Mouse (Mus musculus): ENCODE measurements around the gene Slc2a13. TPM values are rescaled to one million over a fixed set of nuclear protein-coding genes. Genes with fewer than 3 reads are reported as not detected.

The Slc2a13 gene
- polyA plus RNA-seq, 1 experiment from 2014 or later, result 3.8 TPM

GRCm38 (mm10) chr15:91425426-91425825 is 147.6 kb downstream of the Slc2a13 start:
- Histone ChIP-seq H3K36me3 (ENCODE audit: control insufficient read depth, insufficient read depth, low read length) (no peaks in the 10 kb centered on the region), H3K27me3 (ENCODE audit: control insufficient read depth, insufficient read depth, low read depth, low read length) (no peaks in the 10 kb centered on the region), H3K4me2 (ENCODE audit: low read length) (no peak overlapping the region), H3K4me1 (ENCODE audit: control insufficient read depth, insufficient read depth, low read length) (no peaks in the 10 kb centered on the region), H3K27ac (ENCODE audit: low read length) (no peak overlapping the region), H3K4me3 (ENCODE audit: low read depth, low read length) (no peak overlapping the region), H3K9ac (ENCODE audit: low read depth, low read length) (no peak overlapping the region), H3K9me3 (replicated peaks; ENCODE audit: control insufficient read depth, low read length, poor library complexity, severe bottlenecking) (no peaks in the 10 kb centered on the region)
- WGBS, result 86% methylated on average over 6 of the region's 6 CpGs
- ATAC-seq, result no peak

DNA sequence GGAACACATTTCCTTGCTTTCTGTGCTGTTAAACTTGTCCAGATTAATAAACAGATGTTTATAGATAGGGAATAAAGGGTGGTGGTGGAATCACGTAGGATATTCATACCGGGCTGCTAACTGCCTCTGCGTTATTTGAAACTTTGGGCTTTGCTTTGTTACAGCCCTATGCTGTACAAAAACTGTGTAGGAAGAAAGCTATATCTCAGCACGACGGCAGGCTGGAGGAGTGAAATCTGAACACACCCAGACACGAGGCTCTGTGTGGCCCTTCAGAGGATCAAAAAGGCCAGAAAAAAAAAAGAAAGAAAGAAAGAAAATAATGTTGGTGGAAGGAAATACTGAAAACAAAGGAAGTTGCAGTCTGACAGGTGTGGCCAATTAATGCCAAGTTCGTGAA is 166.1 kb downstream of the Slc2a13 start:
- Histone ChIP-seq H3K4me3 (ENCODE audit: low read depth, low read length) (no peak overlapping the region), H3K27me3 (ENCODE audit: control insufficient read depth, insufficient read depth, low read depth, low read length) (no peaks in the 10 kb centered on the region), H3K9me3 (replicated peaks; ENCODE audit: control insufficient read depth, low read length, poor library complexity, severe bottlenecking) (no peaks in the 10 kb centered on the region), H3K4me1 (ENCODE audit: control insufficient read depth, insufficient read depth, low read length) (no peaks in the 10 kb centered on the region), H3K36me3 (ENCODE audit: control insufficient read depth, insufficient read depth, low read length) (no peaks in the 10 kb centered on the region), H3K9ac (ENCODE audit: low read depth, low read length) (no peak overlapping the region), H3K27ac (ENCODE audit: low read length) (no peak overlapping the region), H3K4me2 (ENCODE audit: low read length) (no peak overlapping the region)
- WGBS, result 69% methylated on average over 7 of the region's 7 CpGs
- no peak for ATAC-seq

DNA sequence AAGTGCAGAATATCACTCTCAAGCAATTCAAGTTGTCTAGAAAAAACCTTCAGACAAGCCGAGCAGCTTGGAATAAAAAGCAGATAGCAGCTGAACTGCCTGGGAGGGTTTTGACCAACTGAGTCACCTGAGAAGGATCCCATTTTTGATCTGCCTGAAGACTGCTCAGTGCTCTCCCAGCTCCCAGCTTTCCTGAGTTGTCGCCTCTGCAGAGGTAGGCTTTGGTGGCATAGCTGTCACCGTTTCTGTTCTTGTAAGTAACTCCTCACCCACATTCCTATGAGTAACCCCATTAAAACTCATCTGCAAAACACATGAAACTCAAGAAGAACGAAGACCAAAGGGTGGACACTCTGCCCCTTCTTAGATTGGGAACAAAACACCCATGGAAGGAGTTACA is 177.9 kb downstream of the Slc2a13 start:
- 84% methylated on average over 4 of the region's 4 CpGs for WGBS
- no peaks in the 10 kb centered on the region for H3K27me3 ChIP-seq (ENCODE audit: control insufficient read depth, insufficient read depth, low read depth, low read length)
- ATAC-seq, result no peak
- no peaks in the 10 kb centered on the region for H3K9me3 ChIP-seq (replicated peaks; ENCODE audit: control insufficient read depth, low read length, poor library complexity, severe bottlenecking)
- no peak overlapping the region for H3K4me3 ChIP-seq (ENCODE audit: low read depth, low read length)
- H3K36me3 ChIP-seq (ENCODE audit: control insufficient read depth, insufficient read depth, low read length), result no peaks in the 10 kb centered on the region
- H3K4me2 ChIP-seq (ENCODE audit: low read length), result no peak overlapping the region
- no peak overlapping the region for H3K9ac ChIP-seq (ENCODE audit: low read depth, low read length)
- no peak overlapping the region for H3K27ac ChIP-seq (ENCODE audit: low read length)
- no peaks in the 10 kb centered on the region for H3K4me1 ChIP-seq (ENCODE audit: control insufficient read depth, insufficient read depth, low read length)

DNA sequence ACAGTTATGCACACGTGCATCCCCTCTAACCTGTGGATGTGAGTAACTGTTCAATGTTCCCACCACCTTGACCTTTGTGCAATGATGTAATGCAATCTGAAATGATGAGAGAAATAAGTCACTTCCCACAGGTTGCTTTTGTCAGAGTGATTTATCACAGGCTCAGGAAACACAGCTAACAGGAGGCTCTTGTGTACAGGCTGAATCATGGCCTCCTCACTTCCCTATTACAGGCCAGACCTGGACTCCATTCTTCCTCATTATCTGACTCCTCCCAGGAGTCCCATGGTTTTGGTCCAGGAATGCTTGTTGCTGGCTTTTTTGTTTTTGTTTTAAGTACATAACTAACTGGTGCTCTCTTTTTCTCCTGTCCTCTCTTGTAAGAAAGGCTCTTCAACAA is 189.4 kb downstream of the Slc2a13 start:
- 90% methylated on average over 1 of the region's 1 CpGs for WGBS
- ATAC-seq, result no peak
- Histone ChIP-seq H3K27me3 (ENCODE audit: control insufficient read depth, insufficient read depth, low read depth, low read length) (no peaks in the 10 kb centered on the region), H3K9ac (ENCODE audit: low read depth, low read length) (no peak overlapping the region), H3K4me2 (ENCODE audit: low read length) (no peak overlapping the region), H3K9me3 (replicated peaks; ENCODE audit: control insufficient read depth, low read length, poor library complexity, severe bottlenecking) (no peaks in the 10 kb centered on the region), H3K27ac (ENCODE audit: low read length) (no peak overlapping the region), H3K4me3 (ENCODE audit: low read depth, low read length) (no peak overlapping the region), H3K4me1 (ENCODE audit: control insufficient read depth, insufficient read depth, low read length) (no peaks in the 10 kb centered on the region), H3K36me3 (ENCODE audit: control insufficient read depth, insufficient read depth, low read length) (no peaks in the 10 kb centered on the region)

- H3K4me1 ChIP-seq (ENCODE audit: control insufficient read depth, insufficient read depth, low read length), result no peaks in the 10 kb centered on the region
Observed at GRCm38 (mm10) chr15:91382606-91383005, 190.5 kb downstream of the Slc2a13 start.

GRCm38 (mm10) chr15:91381864-91382263 is 191.2 kb downstream of the Slc2a13 start:
- Histone ChIP-seq H3K4me1 (ENCODE audit: control insufficient read depth, insufficient read depth, low read length) (no peaks in the 10 kb centered on the region; the same call in 1 of the 2 replicates), H3K9me3 (replicated peaks; ENCODE audit: control insufficient read depth, low read length, poor library complexity, severe bottlenecking) (no peaks in the 10 kb centered on the region), H3K9ac (ENCODE audit: low read depth, low read length) (no peak overlapping the region), H3K27me3 (ENCODE audit: control insufficient read depth, insufficient read depth, low read depth, low read length) (no peaks in the 10 kb centered on the region), H3K4me2 (ENCODE audit: low read length) (no peak overlapping the region), H3K36me3 (ENCODE audit: control insufficient read depth, insufficient read depth, low read length) (no peaks in the 10 kb centered on the region), H3K27ac (ENCODE audit: low read length) (no peak overlapping the region), H3K4me3 (ENCODE audit: low read depth, low read length) (no peak overlapping the region)
- WGBS, result 94% methylated on average over 1 of the region's 1 CpGs
- no peak for ATAC-seq

More at GRCm38 (mm10) chr15:91382606-91383005, 190.5 kb downstream of the Slc2a13 start:
- no peak overlapping the region for H3K9ac ChIP-seq (ENCODE audit: low read depth, low read length)
- no peaks in the 10 kb centered on the region for H3K27me3 ChIP-seq (ENCODE audit: control insufficient read depth, insufficient read depth, low read depth, low read length)
- H3K4me2 ChIP-seq (ENCODE audit: low read length), result no peak overlapping the region
- no peak overlapping the region for H3K27ac ChIP-seq (ENCODE audit: low read length)
- WGBS, result 94% methylated on average over 2 of the region's 2 CpGs
- H3K4me3 ChIP-seq (ENCODE audit: low read depth, low read length), result no peak overlapping the region
- ATAC-seq, result no peak
- no peaks in the 10 kb centered on the region for H3K36me3 ChIP-seq (ENCODE audit: control insufficient read depth, insufficient read depth, low read length)
- no peaks in the 10 kb centered on the region for H3K9me3 ChIP-seq (replicated peaks; ENCODE audit: control insufficient read depth, low read length, poor library complexity, severe bottlenecking)

GRCm38 (mm10) chr15:91378751-91379325 is 194.2 kb downstream of the Slc2a13 start:
- Histone ChIP-seq H3K27me3 (ENCODE audit: control insufficient read depth, insufficient read depth, low read depth, low read length) (no peaks in the 10 kb centered on the region), H3K27ac (ENCODE audit: low read length) (no peak overlapping the region), H3K4me3 (ENCODE audit: low read depth, low read length) (no peak overlapping the region), H3K4me1 (ENCODE audit: control insufficient read depth, insufficient read depth, low read length) (peaks cover 12% of the 10 kb centered on the region), H3K36me3 (ENCODE audit: control insufficient read depth, insufficient read depth, low read length) (no peaks in the 10 kb centered on the region), H3K9me3 (replicated peaks; ENCODE audit: control insufficient read depth, low read length, poor library complexity, severe bottlenecking) (no peaks in the 10 kb centered on the region), H3K9ac (ENCODE audit: low read depth, low read length) (no peak overlapping the region), H3K4me2 (ENCODE audit: low read length) (no peak overlapping the region)
- WGBS, result 69% methylated on average over 8 of the region's 8 CpGs
- ATAC-seq, result no peak

DNA sequence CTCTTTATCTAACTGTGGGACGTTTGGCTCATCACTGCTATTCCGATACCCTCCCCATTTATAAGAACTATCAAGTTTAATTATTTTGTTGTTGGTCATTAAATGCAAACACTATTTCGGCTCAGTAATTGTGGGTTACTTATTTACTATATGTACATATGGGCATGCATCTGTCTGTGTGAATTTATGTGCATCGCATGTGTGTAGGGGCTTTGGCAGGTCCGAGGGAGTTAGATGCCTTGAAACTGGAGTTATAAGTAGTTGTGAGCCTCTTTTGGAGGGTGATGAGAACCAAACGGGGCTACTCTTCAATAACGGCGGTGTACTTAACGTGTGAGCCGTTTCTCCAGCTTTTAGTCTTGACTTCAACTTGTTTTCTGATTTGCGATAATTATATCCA is 195.5 kb downstream of the Slc2a13 start:
- H3K4me3 ChIP-seq (ENCODE audit: low read depth, low read length), result no peak overlapping the region
- no peak overlapping the region for H3K9ac ChIP-seq (ENCODE audit: low read depth, low read length)
- no peak overlapping the region for H3K4me2 ChIP-seq (ENCODE audit: low read length)
- H3K27ac ChIP-seq (ENCODE audit: low read length), result no peak overlapping the region
- no peaks in the 10 kb centered on the region for H3K27me3 ChIP-seq (ENCODE audit: control insufficient read depth, insufficient read depth, low read depth, low read length)
- H3K4me1 ChIP-seq (ENCODE audit: control insufficient read depth, insufficient read depth, low read length), result peaks cover 21% of the 10 kb centered on the region
- no peak for ATAC-seq
- H3K9me3 ChIP-seq (replicated peaks; ENCODE audit: control insufficient read depth, low read length, poor library complexity, severe bottlenecking), result no peaks in the 10 kb centered on the region
- no peaks in the 10 kb centered on the region for H3K36me3 ChIP-seq (ENCODE audit: control insufficient read depth, insufficient read depth, low read length)
- 87% methylated on average over 11 of the region's 11 CpGs for WGBS

- H3K9ac ChIP-seq (ENCODE audit: low read depth, low read length), result no peak overlapping the region
- no peaks in the 10 kb centered on the region for H3K27me3 ChIP-seq (ENCODE audit: control insufficient read depth, insufficient read depth, low read depth, low read length)
- H3K4me2 ChIP-seq (ENCODE audit: low read length), result no peak overlapping the region; the same call in 1 of the 2 replicates
- H3K36me3 ChIP-seq (ENCODE audit: control insufficient read depth, insufficient read depth, low read length), result no peaks in the 10 kb centered on the region
- no peak overlapping the region for H3K4me3 ChIP-seq (ENCODE audit: low read depth, low read length)
- H3K9me3 ChIP-seq (replicated peaks; ENCODE audit: control insufficient read depth, low read length, poor library complexity, severe bottlenecking), result no peaks in the 10 kb centered on the region
- ATAC-seq, result no peak
- 48% methylated on average over 11 of the region's 11 CpGs for WGBS
- peaks cover 23% of the 10 kb centered on the region for H3K4me1 ChIP-seq (ENCODE audit: control insufficient read depth, insufficient read depth, low read length)
- H3K27ac ChIP-seq (ENCODE audit: low read length), result no peak overlapping the region
Observed at GRCm38 (mm10) chr15:91377105-91377504, 196.0 kb downstream of the Slc2a13 start.
